Mouse (Mus musculus): Measurements from ENCODE around the gene Phlda3.

Phlda3 gene

DNA sequence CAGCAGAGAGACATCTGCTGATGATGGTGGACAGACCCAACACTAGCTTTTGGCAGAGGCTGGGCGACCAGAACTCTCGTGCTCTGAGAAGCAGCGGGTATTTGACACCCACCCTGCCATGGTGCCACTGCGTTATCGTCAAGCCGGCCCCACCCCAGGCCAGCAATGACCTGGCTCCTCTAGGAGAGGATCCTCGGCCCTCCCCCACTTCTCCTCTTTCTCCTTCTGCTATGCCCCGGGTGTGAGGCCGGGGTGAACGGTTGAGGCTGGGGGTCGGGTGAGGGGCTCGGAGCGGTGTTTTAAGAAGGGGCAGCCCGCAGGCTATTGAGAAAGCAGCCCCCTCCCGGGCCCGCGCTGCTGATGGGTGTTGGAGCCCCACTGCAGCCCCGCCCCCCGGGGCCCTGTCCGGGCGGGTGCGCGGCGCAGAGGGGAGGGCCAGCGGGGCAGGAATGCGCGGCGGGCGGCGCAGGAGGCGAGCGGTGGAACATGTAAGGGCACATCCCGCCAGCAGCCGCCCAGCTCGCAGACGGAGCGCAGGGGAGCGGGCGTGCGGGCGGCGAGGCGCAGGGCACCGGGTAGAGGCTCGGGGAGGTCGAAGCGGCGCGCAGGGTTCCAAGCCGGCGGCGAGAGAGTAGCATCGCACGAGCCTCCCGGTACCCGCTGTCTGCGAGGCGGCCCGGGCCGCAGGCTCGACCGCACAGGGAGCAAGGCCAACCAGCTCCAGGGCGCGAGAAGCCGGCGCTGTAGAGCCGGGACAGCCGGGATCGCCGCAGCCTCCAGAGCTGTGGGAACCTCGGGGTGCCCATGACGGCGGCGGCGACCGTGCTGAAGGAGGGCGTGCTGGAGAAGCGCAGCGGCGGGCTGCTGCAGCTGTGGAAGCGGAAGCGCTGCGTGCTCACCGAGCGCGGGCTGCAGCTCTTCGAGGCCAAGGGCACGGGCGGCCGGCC lies at the start of gene Phlda3:
Phlda3 (plus strand) TSS at position 475 of the 947 bp plus-strand sequence.
- TF ChIP-seq GATA4 (IDR thresholded peaks at IDR 0.05; ENCODE audit: insufficient replicate concordance, low read length) = no peak

DNA sequence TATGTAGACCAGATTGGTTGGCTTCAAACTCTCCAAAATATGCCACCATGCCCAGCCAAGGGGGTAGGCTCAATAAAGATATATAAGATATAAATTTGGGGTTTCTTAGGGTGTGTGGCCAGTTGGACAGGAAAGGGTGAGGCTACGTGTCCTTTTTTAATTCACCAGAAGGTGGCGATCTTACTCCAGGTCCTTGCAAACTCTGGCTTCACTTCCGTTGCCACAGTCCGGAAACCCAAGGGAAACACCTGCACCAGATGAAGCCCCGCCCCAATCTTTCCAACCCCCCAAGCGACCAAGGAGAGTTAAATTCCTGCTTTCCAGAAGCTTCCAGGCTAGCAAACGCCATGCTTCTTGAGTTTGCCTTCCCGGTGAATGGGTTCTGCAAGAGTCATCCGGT lies 46.4 kb upstream of the Phlda3 start:
- no peak for TF ChIP-seq GATA4 (IDR thresholded peaks at IDR 0.05; ENCODE audit: insufficient replicate concordance, low read length)

DNA sequence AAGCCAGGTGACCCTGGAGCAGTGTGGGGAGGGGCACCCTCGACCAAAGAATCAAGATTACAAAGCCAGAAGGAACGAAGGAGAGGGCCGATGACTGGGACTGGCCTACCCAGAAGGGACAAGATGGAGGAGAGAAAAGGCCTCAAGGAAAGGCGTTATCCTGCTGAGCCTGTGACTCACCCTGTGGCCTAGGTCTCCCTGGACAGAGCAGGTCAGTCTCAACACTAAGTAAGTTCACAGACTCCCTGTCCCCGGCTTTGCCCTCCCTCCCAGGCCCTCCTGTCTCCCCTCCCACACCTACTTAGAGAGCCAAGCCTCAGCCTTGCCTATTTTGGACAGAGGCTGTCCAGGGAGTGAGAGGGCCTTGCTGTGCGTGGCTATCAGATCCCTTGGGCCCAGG lies 45.9 kb upstream of the Phlda3 start, which contains the start of gene Csrp1:
Csrp1 (plus strand) TSS at position 79 of the 400 bp plus-strand sequence.
- TF ChIP-seq GATA4 (IDR thresholded peaks at IDR 0.05; ENCODE audit: insufficient replicate concordance, low read length) = no peak

DNA sequence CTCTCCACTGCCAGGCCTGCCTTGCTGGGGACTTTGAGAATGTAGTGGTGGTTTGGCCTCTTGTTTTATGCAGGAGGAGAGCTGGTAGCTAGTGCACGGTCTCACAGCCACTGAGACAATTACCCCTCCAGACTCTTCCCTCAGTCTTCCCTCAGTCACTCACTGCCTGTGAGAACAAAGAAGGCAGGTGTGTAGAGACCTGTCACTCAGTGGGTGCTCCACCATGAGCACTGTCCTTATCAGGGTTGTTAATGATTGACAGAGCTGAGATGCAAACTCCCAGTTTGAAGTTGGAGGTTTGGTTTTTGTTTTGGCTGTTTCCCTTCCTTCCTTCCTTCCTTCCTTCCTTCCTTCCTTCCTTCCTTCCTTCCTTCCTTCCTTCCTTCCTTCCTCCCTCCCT lies 42.9 kb upstream of the Phlda3 start:
- TF ChIP-seq GATA4 (IDR thresholded peaks at IDR 0.05; ENCODE audit: insufficient replicate concordance, low read length) = no peak

DNA sequence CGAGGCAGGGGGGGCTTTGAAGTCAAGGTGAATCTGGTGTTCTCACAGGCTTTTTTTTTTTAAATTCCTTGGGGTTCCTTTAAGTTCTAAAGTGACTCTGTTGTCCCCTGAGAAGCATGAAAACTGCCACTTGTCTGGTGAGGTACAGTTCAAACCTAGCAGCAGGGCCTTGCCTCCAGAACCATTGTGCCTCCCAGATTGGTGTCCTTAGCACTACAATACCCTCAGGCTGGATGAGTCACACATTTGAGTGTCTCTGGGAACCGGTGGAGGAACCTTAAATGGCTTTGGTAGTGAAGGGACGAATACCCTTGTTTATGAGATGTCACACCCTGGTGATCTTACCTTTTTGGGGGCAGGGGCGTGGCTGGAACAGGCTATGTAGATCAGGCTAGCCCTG lies 41.8 kb upstream of the Phlda3 start:
- no peak for TF ChIP-seq GATA4 (IDR thresholded peaks at IDR 0.05; ENCODE audit: insufficient replicate concordance, low read length)

DNA sequence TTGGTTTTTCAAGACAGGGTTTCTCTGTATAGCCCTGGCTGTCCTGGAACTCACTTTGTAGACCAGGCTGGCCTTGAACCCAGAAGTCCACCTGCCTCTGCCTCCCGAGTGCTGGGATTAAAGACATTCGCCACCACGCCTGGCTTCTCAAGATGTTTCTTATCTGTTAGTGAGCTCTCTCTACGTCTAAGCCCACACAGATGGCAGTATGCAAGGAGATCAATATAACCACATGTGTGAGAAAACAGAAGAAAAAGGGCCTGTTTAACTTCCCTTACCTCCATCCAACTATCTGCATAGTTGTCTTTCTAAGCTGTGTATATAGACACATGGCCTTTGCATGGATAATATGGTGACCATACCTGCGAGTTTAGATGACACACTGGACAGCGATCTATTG lies 40.6 kb upstream of the Phlda3 start:
- TF ChIP-seq GATA4 (IDR thresholded peaks at IDR 0.05; ENCODE audit: insufficient replicate concordance, low read length) = no peak

DNA sequence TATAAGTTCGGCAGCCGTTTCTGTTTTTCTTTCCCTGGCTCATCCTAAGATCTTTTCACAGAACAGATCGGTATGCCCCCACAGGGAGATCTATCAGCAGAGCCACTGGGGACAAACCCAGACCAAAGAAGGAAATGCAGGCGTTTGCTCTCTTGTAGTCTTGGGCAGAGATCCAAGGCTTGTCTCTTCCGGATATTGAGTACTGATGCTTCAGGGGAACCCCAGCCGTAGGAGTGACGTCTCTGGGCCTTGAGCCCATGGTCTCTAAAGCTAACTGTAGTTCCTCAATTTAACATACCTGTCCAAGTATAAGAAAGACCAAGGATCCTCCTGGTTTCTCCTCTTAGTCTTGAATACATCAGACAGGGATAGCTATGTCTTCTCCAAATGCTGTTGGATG lies 40.0 kb upstream of the Phlda3 start:
- no peak for TF ChIP-seq GATA4 (IDR thresholded peaks at IDR 0.05; ENCODE audit: insufficient replicate concordance, low read length)

DNA sequence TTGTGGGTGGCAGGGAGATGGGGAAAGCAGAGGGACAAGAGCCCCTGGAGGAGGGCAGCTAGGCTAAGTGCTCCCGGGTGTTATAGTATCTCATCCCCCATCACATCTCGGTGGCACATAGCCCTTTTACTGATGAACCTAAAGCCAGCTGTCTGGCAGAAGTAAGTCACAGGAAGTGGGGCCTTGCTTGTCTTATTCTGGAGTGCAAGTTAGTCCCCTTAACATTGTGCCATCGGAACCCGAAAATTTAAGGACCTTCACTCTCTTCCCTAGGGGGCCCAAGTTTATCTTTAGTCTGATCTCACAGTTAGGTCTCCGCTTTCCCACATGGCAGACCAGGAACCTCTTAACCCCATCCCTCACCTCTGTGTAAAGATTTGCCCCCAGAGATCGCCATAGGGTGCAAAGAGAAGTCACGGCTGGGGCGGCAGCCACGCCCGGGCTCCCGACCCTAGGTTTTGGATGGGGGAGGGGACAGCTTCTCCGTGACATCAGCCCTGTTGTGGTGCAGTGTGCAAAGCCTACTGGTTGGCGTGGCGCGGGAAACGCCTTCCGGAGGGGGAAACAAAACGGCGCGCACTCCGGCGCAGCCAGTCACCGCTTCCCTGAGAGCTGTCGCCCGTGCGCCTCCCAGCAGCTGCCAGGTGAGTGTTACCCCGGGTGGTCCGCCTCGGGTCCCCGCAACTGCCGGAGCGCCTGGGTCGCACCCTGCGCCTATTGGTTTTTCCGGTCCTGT lies 37.1 kb upstream of the Phlda3 start:
- TF ChIP-seq GATA4 (IDR thresholded peaks at IDR 0.05; ENCODE audit: insufficient replicate concordance, low read length) = no peak

DNA sequence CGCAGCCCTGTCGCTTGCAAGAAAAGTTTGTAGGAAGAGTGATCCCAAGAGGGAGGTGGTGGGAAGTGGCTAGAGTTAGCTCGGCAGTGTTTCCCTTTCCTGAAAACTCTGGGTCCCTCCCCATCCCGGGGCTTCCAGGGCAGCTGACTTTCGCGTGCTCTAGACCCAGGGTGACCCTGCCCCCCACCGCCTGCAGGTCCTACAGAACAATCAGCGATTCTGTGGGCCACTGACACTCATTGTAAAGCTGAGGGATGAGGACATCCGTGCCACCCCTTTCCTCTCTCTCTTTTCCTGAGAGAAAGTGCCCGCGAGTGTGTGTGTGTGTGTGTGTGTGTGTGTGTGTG lies 36.6 kb upstream of the Phlda3 start:
- no peak for TF ChIP-seq GATA4 (IDR thresholded peaks at IDR 0.05; ENCODE audit: insufficient replicate concordance, low read length)

DNA sequence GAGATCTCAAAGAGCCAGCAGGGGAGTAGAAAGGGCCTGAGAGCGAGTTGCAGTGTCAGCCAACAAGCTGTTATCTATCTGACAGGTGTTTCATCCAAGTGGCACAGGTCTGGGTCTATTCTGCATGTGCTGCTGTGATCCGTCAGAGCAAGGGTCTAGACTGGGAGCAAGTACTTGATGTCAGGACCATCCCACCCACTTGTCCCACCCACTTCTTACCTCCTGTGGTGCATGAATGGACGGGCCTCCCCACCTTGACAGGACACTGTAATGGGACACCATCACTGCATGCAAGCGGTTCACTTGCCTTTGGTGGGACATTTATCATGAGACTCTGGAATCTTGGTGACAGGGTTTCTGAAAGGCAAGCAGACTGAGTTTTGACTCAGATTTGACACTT lies 36.1 kb upstream of the Phlda3 start:
- TF ChIP-seq GATA4 (IDR thresholded peaks at IDR 0.05; ENCODE audit: insufficient replicate concordance, low read length) = no peak

DNA sequence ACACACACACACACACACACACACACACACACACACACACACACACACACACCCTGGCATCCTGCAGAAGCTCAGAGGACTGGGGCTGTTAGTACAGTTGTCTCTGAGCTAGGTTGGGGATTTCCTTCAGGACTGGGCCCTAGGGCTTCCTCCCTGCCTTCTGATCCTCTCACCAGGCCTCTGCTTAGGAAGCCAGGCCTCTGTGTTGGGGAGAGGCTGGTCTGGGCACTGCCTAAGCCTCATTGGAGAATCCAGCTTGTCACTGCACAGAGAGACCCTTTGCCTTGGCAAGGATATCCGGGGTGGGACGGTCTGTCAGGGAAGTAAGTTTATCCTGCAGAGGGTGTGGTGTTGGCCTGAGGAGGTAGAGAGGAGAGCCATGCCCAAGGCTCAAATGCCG lies 35.6 kb upstream of the Phlda3 start:
- no peak for TF ChIP-seq GATA4 (IDR thresholded peaks at IDR 0.05; ENCODE audit: insufficient replicate concordance, low read length)

DNA sequence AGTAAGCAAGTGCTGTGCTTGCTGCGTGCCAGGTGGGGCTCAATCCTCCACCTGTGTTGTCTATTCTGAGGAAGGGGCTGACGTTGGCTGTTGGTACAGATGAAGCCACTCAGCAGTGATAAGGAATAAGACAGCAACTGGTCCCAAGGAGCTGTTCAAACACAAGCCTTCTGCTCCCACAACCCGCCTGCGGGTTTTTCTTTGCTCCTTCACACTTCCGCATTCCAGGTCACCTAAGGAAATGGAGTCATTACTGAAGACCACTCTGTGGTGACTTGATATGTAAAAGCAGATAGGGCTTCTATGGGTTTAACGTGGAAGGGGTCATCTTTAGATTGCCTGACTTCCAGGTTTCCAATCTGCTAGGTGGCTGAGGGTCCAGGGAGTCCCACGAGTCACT lies 34.5 kb upstream of the Phlda3 start:
- no peak for TF ChIP-seq GATA4 (IDR thresholded peaks at IDR 0.05; ENCODE audit: insufficient replicate concordance, low read length)

DNA sequence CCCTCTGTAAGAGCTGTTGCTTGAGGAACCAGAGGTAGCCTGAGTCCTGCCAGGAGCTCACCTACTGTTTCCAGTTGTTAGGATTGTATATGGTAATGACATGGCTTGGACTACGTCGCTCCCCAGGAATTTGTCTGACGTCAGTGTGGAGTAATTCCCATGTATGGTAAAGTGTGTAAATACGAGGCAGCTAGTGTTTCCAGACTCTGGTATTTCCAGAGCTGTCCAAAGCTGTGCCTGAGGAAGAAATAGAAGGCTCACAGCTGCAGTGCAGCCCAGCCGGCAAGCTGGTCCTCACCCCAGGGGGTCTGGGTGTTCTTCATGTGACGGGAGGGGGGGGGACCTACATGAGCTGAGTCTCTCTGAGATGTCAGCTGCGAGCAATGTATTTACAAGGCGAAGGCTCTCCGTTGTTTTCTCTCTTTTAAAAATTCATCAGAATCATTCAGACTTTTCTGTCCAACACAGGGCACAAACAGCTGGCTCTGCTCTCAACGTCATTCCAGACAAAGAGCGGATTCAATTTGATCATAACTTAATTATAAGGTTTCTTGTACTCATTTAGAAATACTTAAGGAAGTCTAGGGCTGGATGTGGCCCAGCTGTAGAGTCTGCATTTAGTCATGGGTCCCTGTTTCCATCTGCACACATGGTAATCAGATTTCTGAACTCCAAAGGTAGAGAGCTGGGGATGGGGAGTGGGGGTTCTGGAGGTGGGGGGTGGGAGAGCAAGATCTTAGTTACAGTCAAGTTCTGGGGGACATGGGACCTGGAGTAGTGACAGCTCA lies 33.8 kb upstream of the Phlda3 start:
- no peak for TF ChIP-seq GATA4 (IDR thresholded peaks at IDR 0.05; ENCODE audit: insufficient replicate concordance, low read length)

DNA sequence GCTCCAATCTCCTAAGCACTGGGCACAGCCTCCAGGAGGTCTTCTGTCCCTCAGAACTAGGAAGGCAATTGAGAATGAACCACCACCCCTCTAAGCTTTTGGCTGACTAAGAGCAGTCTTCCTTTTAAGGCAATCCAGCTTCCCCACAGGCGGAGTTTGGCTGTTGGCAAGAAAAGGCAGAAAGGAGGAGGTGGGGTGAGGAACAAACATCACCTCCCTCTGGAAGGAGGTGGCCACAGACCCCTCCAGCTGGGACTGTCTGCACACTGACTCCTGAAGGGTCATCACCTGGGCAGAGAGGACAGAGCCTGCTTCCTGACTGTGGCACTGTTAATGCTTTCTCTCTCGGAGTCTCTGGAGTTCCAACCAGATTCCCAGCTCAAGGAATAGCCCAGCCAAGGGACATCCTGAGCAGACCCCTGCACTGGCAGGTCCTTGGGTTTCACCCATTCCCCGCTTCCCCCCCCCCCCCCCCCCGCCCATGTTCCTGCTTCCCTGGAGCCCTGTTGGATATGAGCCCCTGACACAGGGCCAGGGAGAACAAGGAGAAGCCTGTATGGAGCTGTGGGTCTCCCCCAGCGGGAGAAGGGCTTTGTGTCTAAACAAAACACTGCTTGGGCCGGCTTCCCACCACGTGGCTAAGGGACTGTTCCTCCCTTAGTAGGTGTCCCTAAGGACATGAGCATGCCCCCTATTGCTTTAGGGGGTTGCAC lies 31.5 kb upstream of the Phlda3 start:
- no peak for TF ChIP-seq GATA4 (IDR thresholded peaks at IDR 0.05; ENCODE audit: insufficient replicate concordance, low read length)

DNA sequence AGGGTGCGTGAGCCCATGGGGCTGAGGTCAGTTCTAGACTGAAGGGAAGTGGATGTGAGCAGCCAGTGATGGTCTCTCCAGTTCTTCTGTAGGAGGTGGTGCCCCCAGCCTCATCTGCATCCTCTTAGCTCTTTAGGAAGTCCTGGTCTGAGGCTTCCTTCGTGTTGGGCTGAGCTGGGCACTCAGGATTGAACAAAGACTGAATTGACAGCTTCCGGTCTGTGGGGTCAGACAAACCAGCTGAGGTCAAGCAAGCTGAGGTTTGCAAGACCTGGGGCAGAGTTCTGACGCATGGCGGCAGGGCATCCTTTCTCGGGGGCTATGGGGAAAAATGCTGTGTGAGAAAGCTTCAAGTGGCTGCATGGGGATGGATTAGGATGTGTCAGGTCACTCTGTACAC lies 30.5 kb upstream of the Phlda3 start:
- no peak for TF ChIP-seq GATA4 (IDR thresholded peaks at IDR 0.05; ENCODE audit: insufficient replicate concordance, low read length)
